Mouse (Mus musculus) ovary, postnatal 10 days (tissue): Measurements from ENCODE around the gene Col1a1.
"Not testable (repeated sequence)": the region's sequence is repeated elsewhere in the genome, so short reads cannot be mapped to it uniquely, and the experiment has no call there.

Experiments used
- DNase-seq: peaks from one replicate; pipeline ENCODE4 v3.0.0; 2022; ENCODE audit warnings: low spot score

The Col1a1 gene

GRCm38 (mm10) chr11:94937787-94938186 is 1.8 kb downstream of the Col1a1 start:
- no peak for DNase-seq

DNA sequence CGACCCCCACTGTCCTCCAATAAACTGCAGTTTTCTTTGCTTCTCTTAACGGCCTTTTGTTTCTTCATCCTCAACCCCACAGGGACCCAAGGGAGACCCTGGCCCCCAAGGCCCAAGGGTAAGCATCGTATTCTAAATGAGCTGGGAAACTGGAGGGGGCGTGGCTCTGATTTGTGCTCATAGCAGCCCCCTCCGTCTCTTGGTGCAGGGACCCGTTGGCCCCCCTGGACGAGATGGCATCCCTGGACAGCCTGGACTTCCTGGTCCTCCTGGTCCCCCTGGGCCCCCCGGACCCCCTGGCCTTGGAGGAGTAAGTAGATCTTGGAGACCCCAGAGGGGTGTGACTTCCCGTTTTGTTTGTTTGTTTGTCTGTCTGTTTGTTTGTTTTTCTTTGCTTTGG is 2.3 kb downstream of the Col1a1 start:
- no peak for DNase-seq

GRCm38 (mm10) chr11:94939280-94939679 is 3.3 kb downstream of the Col1a1 start:
- DNase-seq: no peak

DNA sequence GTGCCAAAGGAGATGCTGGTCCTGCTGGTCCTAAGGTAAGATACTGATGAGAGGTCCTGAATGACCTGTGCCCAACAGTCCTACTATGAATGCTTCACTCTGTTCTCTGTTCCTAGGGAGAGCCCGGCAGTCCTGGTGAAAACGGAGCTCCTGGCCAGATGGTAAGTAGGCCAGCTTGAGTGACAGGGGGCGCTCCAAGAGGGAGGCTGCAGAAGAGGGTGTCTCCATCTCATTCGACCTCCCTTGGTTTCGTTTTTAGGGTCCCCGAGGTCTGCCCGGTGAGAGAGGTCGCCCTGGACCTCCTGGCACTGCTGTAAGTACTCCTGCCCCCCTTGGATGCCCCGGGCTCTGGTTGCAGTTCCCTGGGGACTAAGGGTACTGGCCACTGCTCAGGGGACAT is 5.1 kb downstream of the Col1a1 start:
- no peak for DNase-seq

- DNase-seq: no peak
These were observed 5.8 kb downstream of the Col1a1 start for GRCm38 (mm10) chr11:94941776-94942175.

GRCm38 (mm10) chr11:94942282-94943023 is 6.4 kb downstream of the Col1a1 start:
- no peak for DNase-seq

DNA sequence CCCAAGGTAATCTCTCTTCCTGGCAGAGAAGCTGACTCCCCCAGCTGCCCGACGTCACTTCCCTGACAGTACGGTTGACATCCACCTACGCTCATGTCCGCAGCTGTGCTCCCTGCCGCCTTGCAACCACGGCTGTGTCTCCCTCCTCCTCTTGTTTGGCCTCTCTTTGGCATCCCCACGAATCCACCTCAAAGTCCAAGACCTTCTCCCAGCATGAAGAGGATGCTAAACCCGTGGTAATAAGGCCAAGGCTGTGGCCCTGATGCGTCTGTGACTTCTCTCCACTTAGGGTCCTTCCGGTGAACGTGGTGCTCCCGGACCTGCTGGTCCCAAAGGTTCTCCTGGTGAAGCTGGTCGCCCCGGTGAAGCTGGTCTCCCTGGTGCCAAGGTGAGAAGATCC is 7.0 kb downstream of the Col1a1 start:
- no peak for DNase-seq

DNA sequence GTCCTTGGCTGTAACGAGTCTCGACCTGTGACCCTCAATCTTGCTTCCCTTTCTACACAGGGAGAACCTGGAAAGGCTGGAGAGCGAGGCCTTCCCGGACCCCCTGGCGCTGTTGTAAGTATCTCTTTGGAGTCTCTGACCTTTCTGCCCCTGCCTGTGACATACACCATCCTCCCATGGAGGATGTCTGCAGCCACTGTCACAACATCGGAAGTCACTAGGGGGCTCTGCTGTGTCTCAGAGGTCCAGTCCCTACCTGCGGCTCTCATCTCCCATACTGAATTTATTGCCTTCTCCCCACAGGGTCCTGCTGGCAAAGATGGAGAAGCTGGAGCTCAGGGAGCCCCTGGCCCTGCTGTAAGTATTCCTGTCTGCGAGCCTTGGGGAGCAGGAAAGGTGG is 8.3 kb downstream of the Col1a1 start:
- DNase-seq: no peak

DNA sequence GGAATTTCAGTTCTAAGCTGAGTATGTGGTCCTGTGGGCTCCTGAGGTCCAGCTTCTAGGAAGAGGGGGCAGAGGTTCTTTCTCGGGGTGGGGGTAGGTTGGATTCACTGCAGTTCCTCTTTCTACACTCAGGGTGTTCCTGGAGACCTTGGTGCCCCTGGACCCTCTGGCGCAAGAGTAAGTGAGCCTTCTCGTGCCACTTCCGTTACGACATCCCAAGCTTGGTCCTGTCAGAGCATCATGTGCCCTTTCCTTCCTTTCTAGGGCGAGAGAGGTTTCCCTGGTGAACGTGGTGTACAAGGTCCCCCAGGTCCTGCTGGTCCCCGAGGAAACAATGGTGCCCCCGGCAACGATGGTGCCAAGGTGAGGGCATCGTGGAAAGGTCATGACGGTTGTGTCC is 9.2 kb downstream of the Col1a1 start:
- DNase-seq: no peak

- DNase-seq: no peak
These were observed 16.1 kb downstream of the Col1a1 start for GRCm38 (mm10) chr11:94952169-94952568.

DNA sequence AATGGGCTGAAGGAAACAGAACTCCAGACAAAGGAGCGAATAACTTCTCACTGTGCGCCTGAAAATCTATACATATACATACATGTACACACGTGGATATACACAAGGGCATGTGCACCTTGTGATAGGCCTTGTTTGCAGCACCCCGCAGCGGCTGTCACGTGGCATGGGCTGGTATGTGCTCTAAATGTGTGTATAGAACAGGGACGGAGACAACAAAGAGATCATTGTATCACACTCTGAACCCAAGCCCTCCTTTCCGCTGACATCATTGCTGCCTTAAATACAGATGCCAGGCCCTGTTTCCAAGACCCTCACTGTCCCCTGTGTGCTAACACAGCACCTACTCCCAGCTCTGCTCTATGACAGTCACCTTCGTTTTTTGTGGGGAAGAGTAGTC is 19.1 kb downstream of the Col1a1 start:
- DNase-seq: no peak

DNA sequence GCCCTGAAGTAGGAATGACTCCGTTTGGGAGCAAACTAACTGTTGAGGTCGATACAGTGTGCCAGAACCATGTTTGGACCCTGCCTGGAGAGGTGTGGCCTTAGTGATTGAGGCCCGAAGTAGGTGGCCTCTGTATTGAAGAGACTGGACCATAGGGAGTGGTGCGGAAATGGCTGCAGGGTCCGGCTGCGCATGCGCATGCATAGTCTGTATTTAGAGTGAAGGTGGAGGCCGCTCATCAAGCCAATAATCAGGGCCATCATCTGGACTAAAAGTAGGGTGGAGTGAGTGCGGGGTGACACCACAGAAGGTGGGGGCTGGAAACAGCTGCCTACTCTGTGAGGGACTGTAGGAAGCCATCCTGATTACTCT is 21.7 kb downstream of the Col1a1 start:
- no peak for DNase-seq

DNA sequence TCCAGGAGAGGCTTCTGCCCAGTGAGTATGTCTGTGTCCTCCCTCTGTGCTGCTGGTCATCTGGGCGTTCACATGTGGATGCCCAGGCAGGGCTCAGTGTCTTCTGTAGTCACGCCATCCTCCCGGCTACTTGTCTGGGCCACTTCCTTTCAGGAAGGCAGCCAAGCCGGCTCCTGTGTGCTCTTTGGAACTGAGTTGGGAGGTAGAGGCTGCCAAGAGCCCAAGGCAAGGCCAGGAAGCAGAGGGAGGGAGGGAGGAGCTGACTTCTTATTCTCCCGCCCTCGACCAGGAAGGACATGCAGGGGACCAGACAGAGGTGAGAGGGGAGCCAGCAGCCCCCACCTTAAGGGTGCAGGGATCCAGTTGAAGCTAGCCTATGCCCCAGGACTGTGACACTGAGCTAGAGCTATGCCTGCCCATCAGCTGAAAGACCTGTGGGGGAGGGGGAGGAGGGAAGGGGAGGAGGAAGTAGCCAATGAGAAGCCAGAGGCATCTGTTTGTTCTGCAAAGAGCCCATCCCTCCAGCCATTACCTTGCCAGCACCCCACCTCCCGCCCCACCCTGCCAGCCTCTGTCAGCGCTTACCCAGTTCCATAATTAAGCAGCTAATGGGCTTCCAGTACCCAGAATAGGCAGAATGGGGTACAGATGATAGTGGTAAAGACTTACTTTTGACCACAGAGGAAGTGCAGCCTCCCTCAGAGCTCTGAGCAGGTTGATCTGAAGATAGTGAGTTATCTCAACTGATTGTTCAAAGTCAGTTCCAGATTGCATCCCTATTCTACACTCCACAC is 22.2 kb downstream of the Col1a1 start:
- no peak for DNase-seq

- DNase-seq: no peak
These were observed 26.6 kb downstream of the Col1a1 start for GRCm38 (mm10) chr11:94962534-94963101.

DNA sequence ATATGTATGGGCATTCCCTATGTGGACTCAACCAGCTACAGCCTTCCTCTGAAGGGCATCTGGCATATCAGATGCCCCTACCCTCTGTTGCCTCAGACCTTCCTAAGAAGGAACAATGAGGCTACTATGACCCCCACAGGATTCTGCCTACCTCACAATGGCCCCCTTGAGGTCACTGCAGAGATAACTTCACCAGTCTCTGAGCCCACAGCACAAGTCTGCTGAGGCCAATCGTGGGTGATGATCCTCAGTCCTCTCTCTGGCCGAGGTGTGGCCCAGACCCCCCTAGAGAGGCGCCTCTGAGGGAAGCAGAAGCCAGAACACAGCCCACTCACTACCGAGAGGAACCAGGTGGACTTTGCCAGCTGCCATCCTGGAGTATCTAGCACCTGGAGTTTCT is 31.4 kb downstream of the Col1a1 start, which contains the start of gene Hils1:
TSS of gene Hils1 (plus strand) at position 175 of the 400 bp plus-strand sequence.
- no peak for DNase-seq

- no peak for DNase-seq
These were observed 32.2 kb downstream of the Col1a1 start for GRCm38 (mm10) chr11:94968187-94968586.

GRCm38 (mm10) chr11:94969709-94970108 is 33.7 kb downstream of the Col1a1 start:
- DNase-seq: not testable (repeated sequence)

GRCm38 (mm10) chr11:94970210-94970943 is 34.4 kb downstream of the Col1a1 start:
- DNase-seq: no peak

- DNase-seq: no peak
These were observed 36.0 kb downstream of the Col1a1 start for GRCm38 (mm10) chr11:94971895-94972615.

- DNase-seq: no peak
These were observed 36.9 kb downstream of the Col1a1 start for GRCm38 (mm10) chr11:94972887-94973286.

DNA sequence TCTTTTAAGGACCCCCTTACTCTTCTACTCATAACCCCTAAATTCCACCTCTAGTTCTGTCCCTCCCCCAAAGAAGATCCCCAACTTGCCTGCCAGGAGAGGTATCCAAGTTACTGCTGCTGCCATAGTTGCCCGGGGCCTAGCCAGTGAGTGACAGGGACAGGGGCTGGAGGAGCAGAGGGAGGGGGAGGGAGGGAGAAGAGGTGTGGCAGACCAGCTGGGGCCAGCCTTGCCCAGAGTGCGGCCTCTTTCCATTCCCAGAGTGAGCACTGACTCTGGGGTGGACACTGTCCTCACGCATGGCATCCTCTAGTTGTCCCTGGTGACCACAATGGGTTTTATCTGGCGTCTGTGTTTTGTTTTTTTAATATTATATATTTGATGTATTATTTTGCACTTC is 37.3 kb downstream of the Col1a1 start:
- no peak for DNase-seq

DNA sequence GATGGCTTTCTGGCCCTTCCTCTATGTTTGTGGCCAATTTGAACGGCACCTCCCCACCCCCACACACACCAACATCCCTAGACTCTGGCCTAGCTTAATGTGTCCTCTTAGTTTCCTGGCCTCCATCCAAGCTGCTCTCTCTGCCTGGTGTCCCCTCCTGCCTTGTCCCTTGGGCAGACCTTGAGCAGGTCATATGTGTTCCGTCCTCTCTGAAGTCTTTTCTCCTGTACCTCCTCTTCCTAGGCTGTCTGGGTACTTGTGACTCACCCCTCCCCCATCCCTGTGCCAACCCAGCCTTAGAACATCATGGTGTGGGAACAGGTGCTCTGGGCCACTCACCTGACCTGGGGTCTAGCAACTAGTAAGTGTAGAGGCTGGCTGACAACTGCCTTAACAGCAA is 38.9 kb downstream of the Col1a1 start:
- no peak for DNase-seq
